Mouse (Mus musculus) MEL (cell line): ENCODE data around the gene Cdh6.

Experiments
- CTCF ChIP-seq, 3 experiments: IDR thresholded peaks in 2 of 3; conservative IDR thresholded peaks in 1 of 3; 2 replicates each; pipeline ENCODE4 v1.5.1; 2011 to 2012; ENCODE audit warnings: low read length in 3 of 3, low read depth in 2 of 3, mild to moderate bottlenecking in 2 of 3, improper control_type of control experiment in 1 of 3, inconsistent platforms in 1 of 3, mixed read lengths in 1 of 3, moderate library complexity in 1 of 3; ENCODE audit not compliant: control insufficient read depth in 1 of 3, insufficient read depth in 1 of 3, poor library complexity in 1 of 3, severe bottlenecking in 1 of 3
- E2F4 ChIP-seq: IDR thresholded peaks from 2 replicates; pipeline ENCODE4 v1.6.1; 2011; ENCODE audit warnings: low read depth, low read length, improper control_type of control experiment, borderline replicate concordance
- GATA1 ChIP-seq: IDR thresholded peaks from 2 replicates; pipeline ENCODE4 v1.6.1; 2011; ENCODE audit warnings: low read depth, low read length, improper control_type of control experiment
- JUND ChIP-seq: IDR thresholded peaks from 2 replicates; pipeline ENCODE4 v1.6.1; 2011; ENCODE audit warnings: low read depth, mild to moderate bottlenecking, improper control_type of control experiment, low read length
- MAX ChIP-seq: IDR thresholded peaks from 2 replicates; pipeline ENCODE4 v1.6.1; 2011; ENCODE audit warnings: low read length, improper control_type of control experiment
- MXI1 ChIP-seq: IDR thresholded peaks from 2 replicates; pipeline ENCODE4 v1.6.1; 2011; ENCODE audit warnings: mild to moderate bottlenecking, low read depth, low read length, improper control_type of control experiment
- POLR2A ChIP-seq, 2 experiments: IDR thresholded peaks; 2 replicates each; pipeline ENCODE4 v1.6.1; 2011 to 2012; ENCODE audit warnings: low read length in 2 of 2, mild to moderate bottlenecking in 2 of 2, control low read depth in 1 of 2, improper control_type of control experiment in 1 of 2, low read depth in 1 of 2, moderate library complexity in 1 of 2; ENCODE audit not compliant: control insufficient read depth in 1 of 2, insufficient read depth in 1 of 2, poor library complexity in 1 of 2
- SMC3 ChIP-seq: IDR thresholded peaks from 2 replicates; pipeline ENCODE4 v1.6.1; 2011; ENCODE audit warnings: low read depth, low read length, improper control_type of control experiment
- UBTF ChIP-seq: IDR thresholded peaks from 2 replicates; pipeline ENCODE4 v1.6.1; 2012; ENCODE audit warnings: low read depth, mild to moderate bottlenecking, inconsistent platforms, low read length, improper control_type of control experiment, moderate library complexity, borderline replicate concordance; ENCODE audit not compliant: insufficient read depth

- no peak for TF ChIP-seq E2F4
- no peak for TF ChIP-seq MAX
- TF ChIP-seq CTCF (IDR thresholded peaks at IDR 0.05 in 2 of 3, conservative IDR thresholded peaks at IDR 0.05 in 1 of 3; ENCODE audit: control insufficient read depth in 1 of 3, insufficient read depth in 1 of 3, low read depth in 2 of 3, low read length in 3 of 3, poor library complexity in 1 of 3, severe bottlenecking in 1 of 3) = no peak
- TF ChIP-seq SMC3 = no peak
- TF ChIP-seq POLR2A (IDR thresholded peaks at IDR 0.05; ENCODE audit: control insufficient read depth in 1 of 2, insufficient read depth in 1 of 2, low read depth in 1 of 2, low read length in 2 of 2, poor library complexity in 1 of 2) = no peak
- TF ChIP-seq GATA1 = no peak
- no peak for TF ChIP-seq UBTF
- TF ChIP-seq JUND = no peak
- TF ChIP-seq MXI1 = no peak
Observed at GRCm38 (mm10) chr15:13092064-13092463, 81.4 kb downstream of the Cdh6 start.
